Mouse (Mus musculus) erythroblast, embryonic 14.5 days (primary cell): ENCODE measurements at regions not wholly inside any gene's neighbourhood (a gene's known extent, or its start where the extent isn't known, plus 50 kb on each side); places are given as distances from the start of the nearest gene placed in this dataset.

Source experiments
- GATA1 ChIP-seq: IDR thresholded peaks from 2 replicates; pipeline ENCODE4 v1.6.1; 2012; ENCODE audit warnings: low read length, inconsistent platforms, mixed read lengths
- TAL1 ChIP-seq: IDR thresholded peaks from 3 replicates; pipeline ENCODE4 v1.6.1; 2012; ENCODE audit warnings: low read length, inconsistent platforms, mixed read lengths

DNA sequence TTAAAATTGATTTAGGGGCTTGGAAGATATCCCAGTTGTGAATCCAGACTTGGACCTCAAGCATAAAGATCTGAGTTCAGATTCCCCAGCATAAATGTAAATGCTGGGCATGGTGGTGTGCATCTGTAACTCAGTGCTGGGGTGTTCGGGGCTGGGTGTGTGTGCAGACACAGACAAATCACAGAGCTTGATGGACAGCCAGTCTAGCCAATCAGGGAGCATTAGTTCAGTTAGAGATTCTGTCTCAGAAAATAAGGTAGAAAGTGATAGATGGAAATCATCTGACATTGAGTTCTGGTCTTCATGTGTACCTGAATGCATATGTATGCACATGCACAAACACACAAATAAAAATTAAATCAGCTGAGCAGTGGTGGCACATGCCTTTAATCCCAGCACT, 147.0 kb upstream of the Id2 start:
- TF ChIP-seq TAL1 (no peak), GATA1 (no peak)
